Mouse (Mus musculus): ENCODE measurements around the gene Vcam1. TPM values are rescaled to one million over a fixed set of nuclear protein-coding genes. Genes with fewer than 3 reads are reported as not detected.

Gene Vcam1
- polyA plus RNA-seq, 1 experiment from 2014 or later: 36.9 TPM

DNA sequence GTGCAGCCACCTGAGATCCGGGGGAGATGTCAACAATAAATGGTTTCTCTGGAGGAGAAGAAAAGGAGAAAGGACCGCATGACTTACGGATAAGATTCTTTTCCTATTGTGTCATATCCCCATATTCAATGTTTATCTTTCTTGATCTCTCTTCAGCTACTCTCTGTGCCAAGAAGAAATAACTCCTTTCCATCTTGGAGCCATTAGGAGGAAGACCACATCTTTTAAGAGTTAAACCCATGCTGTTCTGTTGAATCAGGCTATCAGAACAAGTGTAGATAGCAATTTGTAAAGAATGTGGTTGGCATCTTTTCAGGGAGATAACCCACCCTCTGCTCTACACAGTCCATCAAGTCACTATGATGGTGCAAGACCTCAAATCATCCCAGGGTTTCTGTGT is 8.5 kb downstream of the Vcam1 start:
- 87% methylated on average over 3 of the region's 3 CpGs for WGBS
- Histone ChIP-seq H3K4me3 (replicated peaks; ENCODE audit: low read length) (no peak overlapping the region), H3K4me1 (replicated peaks; ENCODE audit: control insufficient read depth, insufficient read depth, low read length) (0 out of 2 replicates have a peak, but pooled peaks cover 5% of the 10 kb centered on the region), H3K4me2 (replicated peaks) (no peak overlapping the region), H3K36me3 (replicated peaks; ENCODE audit: control insufficient read depth, insufficient read depth) (no peaks in the 10 kb centered on the region), H3K9ac (no peak overlapping the region), H3K27ac (no peak overlapping the region), H3K9me3 (ENCODE audit: control insufficient read depth, low read length) (no peaks in the 10 kb centered on the region), H3K27me3 (ENCODE audit: control insufficient read depth, insufficient read depth, low read length) (no peaks in the 10 kb centered on the region)
- no peak for ATAC-seq (ENCODE audit: low FRiP score)
- no peak for DNase-seq (ENCODE audit: low spot score)

DNA sequence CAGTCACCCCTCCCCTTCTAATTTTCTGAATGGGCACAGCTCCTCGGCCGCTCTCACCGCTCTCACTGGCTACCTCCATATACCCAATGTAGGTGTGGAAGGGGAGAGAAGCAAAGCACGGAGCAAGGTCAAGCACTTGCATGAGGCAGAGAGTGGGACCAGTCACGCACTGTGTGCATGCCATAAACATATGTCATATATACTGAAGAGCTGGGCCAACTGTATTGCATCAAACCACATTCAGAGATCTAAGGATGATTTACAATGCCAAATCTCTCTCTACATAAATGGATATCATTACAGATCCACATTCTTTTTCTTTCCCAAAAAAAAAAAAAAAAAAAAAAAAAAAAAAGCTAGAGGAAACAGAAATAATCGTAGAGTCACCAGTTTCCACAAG is 9.1 kb downstream of the Vcam1 start:
- WGBS: 87% methylated on average over 6 of the region's 6 CpGs

DNA sequence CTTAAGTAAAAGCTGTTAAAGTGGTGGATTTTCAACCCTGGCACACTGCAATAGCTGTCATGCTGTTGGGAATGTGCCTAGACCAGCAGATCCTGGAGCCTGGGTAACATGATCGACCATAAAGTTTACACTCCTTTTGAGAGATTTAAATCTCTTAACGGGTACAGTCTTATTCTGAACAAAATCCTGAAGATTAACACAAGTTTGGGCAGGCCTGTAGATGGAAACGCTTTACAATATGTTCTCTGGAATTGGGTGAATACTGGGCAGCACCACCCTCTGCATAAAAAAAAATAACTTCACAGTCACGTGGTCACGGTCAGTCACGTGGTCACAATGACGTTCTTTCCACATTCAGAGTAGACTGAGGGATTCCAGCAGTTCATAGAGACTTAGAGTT is 10.3 kb downstream of the Vcam1 start:
- DNase-seq (ENCODE audit: low spot score) (no peak), ATAC-seq (ENCODE audit: low FRiP score) (no peak)
- 81% methylated on average over 7 of the region's 7 CpGs for WGBS
- H3K4me3 ChIP-seq (replicated peaks; ENCODE audit: low read length): no peak overlapping the region
- H3K27ac ChIP-seq: no peak overlapping the region
- no peaks in the 10 kb centered on the region for H3K36me3 ChIP-seq (replicated peaks; ENCODE audit: control insufficient read depth, insufficient read depth)
- no peaks in the 10 kb centered on the region for H3K4me1 ChIP-seq (replicated peaks; ENCODE audit: control insufficient read depth, insufficient read depth, low read length)
- no peak overlapping the region for H3K4me2 ChIP-seq (replicated peaks)
- H3K9me3 ChIP-seq (ENCODE audit: control insufficient read depth, low read length): no peaks in the 10 kb centered on the region
- H3K27me3 ChIP-seq (ENCODE audit: control insufficient read depth, insufficient read depth, low read length): no peaks in the 10 kb centered on the region
- no peak overlapping the region for H3K9ac ChIP-seq

More for the DNA sequence above, 9.1 kb downstream of the Vcam1 start:
- H3K27me3 ChIP-seq (ENCODE audit: control insufficient read depth, insufficient read depth, low read length): no peaks in the 10 kb centered on the region
- no peak overlapping the region for H3K4me3 ChIP-seq (replicated peaks; ENCODE audit: low read length)
- H3K4me1 ChIP-seq (replicated peaks; ENCODE audit: control insufficient read depth, insufficient read depth, low read length): no peaks in the 10 kb centered on the region
- no peak overlapping the region for H3K4me2 ChIP-seq (replicated peaks)
- DNase-seq (ENCODE audit: low spot score) (no peak), ATAC-seq (ENCODE audit: low FRiP score) (no peak)
- no peaks in the 10 kb centered on the region for H3K36me3 ChIP-seq (replicated peaks; ENCODE audit: control insufficient read depth, insufficient read depth)
- no peak overlapping the region for H3K9ac ChIP-seq
- no peak overlapping the region for H3K27ac ChIP-seq
- H3K9me3 ChIP-seq (ENCODE audit: control insufficient read depth, low read length): no peaks in the 10 kb centered on the region

DNA sequence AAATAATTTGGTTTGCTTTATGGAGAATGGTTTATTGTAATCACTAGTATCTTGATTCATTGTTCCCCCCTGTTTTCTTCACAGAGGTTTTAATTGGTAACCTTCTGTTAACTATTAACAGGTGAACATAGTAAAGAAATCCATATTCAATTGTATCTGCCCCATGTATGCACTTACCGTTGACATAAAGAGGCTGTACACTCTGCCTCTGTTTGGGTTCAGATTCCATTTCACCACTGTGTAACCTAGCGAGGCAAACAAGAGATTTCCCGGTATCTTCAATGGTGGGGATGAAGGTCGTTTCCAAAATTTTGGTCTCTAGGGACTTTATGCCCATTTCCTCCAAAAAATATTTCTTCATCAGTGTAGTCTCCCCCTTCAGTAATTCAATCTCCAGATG is 12.4 kb downstream of the Vcam1 start:
- H3K4me3 ChIP-seq (replicated peaks; ENCODE audit: low read length): no peak overlapping the region
- peaks cover 6% of the 10 kb centered on the region for H3K4me1 ChIP-seq (replicated peaks; ENCODE audit: control insufficient read depth, insufficient read depth, low read length)
- no peaks in the 10 kb centered on the region for H3K9me3 ChIP-seq (ENCODE audit: control insufficient read depth, low read length)
- no peak overlapping the region for H3K9ac ChIP-seq
- no peak overlapping the region for H3K27ac ChIP-seq
- no peak for DNase-seq (ENCODE audit: low spot score)
- H3K36me3 ChIP-seq (replicated peaks; ENCODE audit: control insufficient read depth, insufficient read depth): no peaks in the 10 kb centered on the region
- no peaks in the 10 kb centered on the region for H3K27me3 ChIP-seq (ENCODE audit: control insufficient read depth, insufficient read depth, low read length)
- 86% methylated on average over 4 of the region's 4 CpGs for WGBS
- no peak for ATAC-seq (ENCODE audit: low FRiP score)
- H3K4me2 ChIP-seq (replicated peaks): no peak overlapping the region

DNA sequence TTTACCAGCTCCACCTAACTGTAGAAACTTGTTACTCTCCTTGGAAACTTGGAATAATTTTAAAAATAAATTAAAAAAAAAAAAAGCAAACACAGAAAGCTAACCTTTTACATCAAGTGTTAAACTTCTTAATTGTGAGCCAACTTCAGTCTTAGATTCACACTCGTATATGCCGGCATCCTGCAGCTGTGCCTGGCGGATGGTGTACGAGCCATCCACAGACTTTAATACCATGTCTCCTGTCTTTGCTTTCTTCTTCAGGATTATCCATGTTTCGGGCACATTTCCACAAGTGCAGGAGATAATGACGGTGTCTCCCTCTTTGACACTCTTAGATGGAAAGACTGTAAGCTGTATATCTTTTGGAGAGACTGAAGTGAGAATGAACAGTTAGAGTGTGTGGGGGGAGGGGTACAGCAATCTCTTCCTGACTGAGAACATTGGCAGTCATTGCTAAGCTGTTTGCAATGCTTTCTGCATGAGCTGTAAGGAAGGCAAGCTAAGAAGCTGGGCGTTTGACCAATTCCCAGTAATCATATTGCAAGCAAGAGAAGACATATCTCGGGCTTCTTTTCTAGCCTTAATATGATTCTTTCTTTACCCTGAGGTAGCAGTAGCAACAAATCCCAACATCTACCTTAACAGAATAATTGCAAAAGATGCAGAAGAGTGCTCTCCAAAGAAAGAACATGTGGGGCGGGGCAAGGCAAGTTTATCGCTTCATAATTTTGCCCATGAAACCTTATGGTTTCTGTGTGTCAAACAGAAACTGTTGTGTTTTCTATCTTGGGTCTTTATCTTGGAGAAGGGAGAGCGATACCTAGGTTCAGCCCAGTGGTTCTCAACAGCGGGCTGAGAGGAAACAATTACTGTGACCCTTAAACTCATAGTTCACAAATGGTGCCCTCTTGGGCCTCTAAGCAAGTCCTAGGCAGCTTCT is 15.0 kb downstream of the Vcam1 start:
- no peak for ATAC-seq (ENCODE audit: low FRiP score)
- H3K4me3 ChIP-seq (replicated peaks; ENCODE audit: low read length): no peak overlapping the region
- H3K4me2 ChIP-seq (replicated peaks): peak overlapping the region; percentile 10; the same call in 1 of the 2 replicates
- no peak for DNase-seq (ENCODE audit: low spot score)
- no peak overlapping the region for H3K27ac ChIP-seq
- H3K9ac ChIP-seq: no peak overlapping the region
- H3K9me3 ChIP-seq (ENCODE audit: control insufficient read depth, low read length): no peaks in the 10 kb centered on the region
- no peaks in the 10 kb centered on the region for H3K36me3 ChIP-seq (replicated peaks; ENCODE audit: control insufficient read depth, insufficient read depth)
- WGBS: 57% methylated on average over 12 of the region's 12 CpGs
- peaks cover 6% of the 10 kb centered on the region for H3K4me1 ChIP-seq (replicated peaks; ENCODE audit: control insufficient read depth, insufficient read depth, low read length)
- H3K27me3 ChIP-seq (ENCODE audit: control insufficient read depth, insufficient read depth, low read length): no peaks in the 10 kb centered on the region

DNA sequence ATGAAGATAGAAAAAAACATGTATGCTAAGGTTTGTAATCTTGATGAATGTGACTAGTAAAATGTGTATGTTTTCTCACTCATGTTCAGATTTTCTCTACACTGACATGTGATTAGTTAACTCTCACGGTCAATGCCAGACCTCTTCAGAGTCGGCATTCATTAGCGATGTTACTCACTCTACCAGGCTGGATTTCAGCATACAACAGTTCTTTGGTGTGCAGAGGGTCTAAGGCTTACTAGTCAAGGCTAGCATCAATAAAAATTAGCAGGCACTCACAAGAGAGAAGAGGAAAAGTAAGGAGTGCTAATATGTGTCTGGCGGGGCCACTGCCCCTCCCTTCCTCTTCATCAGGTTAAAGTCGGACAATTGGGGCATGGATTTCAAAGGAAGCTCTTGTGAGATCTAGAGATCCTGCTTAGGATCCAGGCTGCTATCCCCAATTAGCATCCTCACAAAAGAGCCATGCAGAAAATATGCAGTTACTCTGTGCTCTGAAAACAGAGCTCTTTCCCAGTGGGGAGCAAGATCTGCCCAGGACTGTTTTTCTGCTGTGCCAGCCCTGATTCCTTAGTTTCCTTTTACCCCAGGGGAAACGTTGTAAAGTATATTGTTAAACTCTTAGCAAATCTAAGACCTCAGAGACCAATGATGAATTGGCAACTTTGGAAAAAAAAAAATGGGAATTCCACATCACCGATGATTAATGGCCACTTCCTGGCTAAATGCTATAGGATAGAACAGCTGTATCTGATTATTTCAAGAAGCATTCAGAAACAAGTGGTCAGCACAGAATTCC is 15.8 kb downstream of the Vcam1 start:
- Histone ChIP-seq H3K27ac (peak overlapping the region; percentile 57; the same call in 1 of the 2 replicates), H3K4me3 (replicated peaks; ENCODE audit: low read length) (no peak overlapping the region), H3K9me3 (ENCODE audit: control insufficient read depth, low read length) (no peaks in the 10 kb centered on the region), H3K27me3 (ENCODE audit: control insufficient read depth, insufficient read depth, low read length) (no peaks in the 10 kb centered on the region), H3K36me3 (replicated peaks; ENCODE audit: control insufficient read depth, insufficient read depth) (no peaks in the 10 kb centered on the region), H3K9ac (peak overlapping the region; percentile 28; the same call in 1 of the 2 replicates), H3K4me1 (replicated peaks; ENCODE audit: control insufficient read depth, insufficient read depth, low read length) (peaks cover 6% of the 10 kb centered on the region), H3K4me2 (replicated peaks) (peak overlapping the region; percentile 25; the same call in 1 of the 2 replicates)
- ATAC-seq (ENCODE audit: low FRiP score) (no peak; the same call in 1 of the 2 replicates), DNase-seq (ENCODE audit: low spot score) (no peak)
- WGBS: 18% methylated on average over 7 of the region's 7 CpGs

DNA sequence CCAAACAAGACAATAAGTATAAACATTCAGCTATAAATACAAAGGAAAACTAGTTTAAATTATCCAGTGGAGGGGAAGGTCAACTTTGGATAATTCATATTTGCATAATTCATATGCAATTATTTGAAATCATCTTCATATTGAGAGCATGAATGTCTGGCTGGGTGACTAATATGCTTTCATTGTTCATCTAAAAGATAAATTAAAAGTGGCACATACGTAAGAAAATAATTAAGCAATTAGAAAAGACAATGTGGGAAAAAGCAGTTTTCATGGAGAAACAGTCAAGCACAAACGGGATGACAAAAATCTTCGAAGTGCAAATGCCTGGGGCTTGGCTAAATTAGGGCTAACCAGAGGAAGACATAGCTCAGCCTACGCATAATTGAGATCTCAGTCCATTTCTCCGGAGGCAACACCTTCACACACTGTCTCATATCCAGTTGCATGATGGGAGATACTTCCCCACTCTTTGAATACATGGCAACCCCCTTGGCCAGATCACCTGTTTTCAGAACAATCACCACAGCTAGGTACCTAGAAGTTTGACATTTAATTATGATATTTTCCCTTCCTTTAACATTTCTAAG is 16.6 kb downstream of the Vcam1 start:
- no peak for DNase-seq (ENCODE audit: low spot score)

DNA sequence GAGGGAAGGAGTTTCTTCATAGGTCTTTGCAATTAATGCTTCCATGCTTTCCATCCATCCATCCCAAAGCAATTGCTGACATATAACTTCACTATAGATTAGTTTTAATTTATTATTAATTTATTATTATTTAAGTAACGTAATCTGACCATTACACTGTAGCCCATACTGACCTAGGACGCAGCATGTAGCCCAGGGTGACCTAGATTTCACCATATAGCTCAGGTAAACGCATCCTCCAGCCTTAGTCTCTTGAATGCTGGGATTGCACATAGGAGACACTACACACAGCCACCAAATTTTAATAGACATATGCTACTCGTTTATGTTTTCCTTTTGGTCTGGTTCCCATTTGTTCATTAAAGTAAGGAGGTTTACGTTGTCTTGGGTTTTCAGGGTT is 23.8 kb downstream of the Vcam1 start:
- peak overlapping the region; percentile 63 for H3K4me2 ChIP-seq (replicated peaks)
- H3K9ac ChIP-seq: no peak overlapping the region
- H3K9me3 ChIP-seq (ENCODE audit: control insufficient read depth, low read length): no peaks in the 10 kb centered on the region
- H3K27ac ChIP-seq: no peak overlapping the region
- H3K4me3 ChIP-seq (replicated peaks; ENCODE audit: low read length): no peak overlapping the region
- H3K27me3 ChIP-seq (ENCODE audit: control insufficient read depth, insufficient read depth, low read length): no peaks in the 10 kb centered on the region
- 86% methylated on average over 5 of the region's 5 CpGs for WGBS
- ATAC-seq (ENCODE audit: low FRiP score) (no peak), DNase-seq (ENCODE audit: low spot score) (no peak)
- H3K4me1 ChIP-seq (replicated peaks; ENCODE audit: control insufficient read depth, insufficient read depth, low read length): peaks cover 4% of the 10 kb centered on the region; the same call in 1 of the 2 replicates
- no peaks in the 10 kb centered on the region for H3K36me3 ChIP-seq (replicated peaks; ENCODE audit: control insufficient read depth, insufficient read depth)

More for the DNA sequence above, 16.6 kb downstream of the Vcam1 start:
- no peaks in the 10 kb centered on the region for H3K36me3 ChIP-seq (replicated peaks; ENCODE audit: control insufficient read depth, insufficient read depth)
- no peak overlapping the region for H3K4me3 ChIP-seq (replicated peaks; ENCODE audit: low read length)
- H3K9ac ChIP-seq: no peak overlapping the region
- WGBS: 65% methylated on average over 5 of the region's 5 CpGs
- no peak for ATAC-seq (ENCODE audit: low FRiP score)
- no peak overlapping the region for H3K4me2 ChIP-seq (replicated peaks)
- no peak overlapping the region for H3K27ac ChIP-seq
- no peaks in the 10 kb centered on the region for H3K27me3 ChIP-seq (ENCODE audit: control insufficient read depth, insufficient read depth, low read length)
- peaks cover 6% of the 10 kb centered on the region for H3K4me1 ChIP-seq (replicated peaks; ENCODE audit: control insufficient read depth, insufficient read depth, low read length)
- H3K9me3 ChIP-seq (ENCODE audit: control insufficient read depth, low read length): no peaks in the 10 kb centered on the region

All from hindbrain, embryonic 14.5 days (tissue).